Mouse (Mus musculus): ENCODE results near the gene Eps15l1. TPM values are rescaled to one million over a fixed set of nuclear protein-coding genes. Genes with fewer than 3 reads are reported as not detected.

Gene Eps15l1
- polyA plus RNA-seq (2012; rRNA removed): 87.2 and 91.4 TPM in 2 replicates

DNA sequence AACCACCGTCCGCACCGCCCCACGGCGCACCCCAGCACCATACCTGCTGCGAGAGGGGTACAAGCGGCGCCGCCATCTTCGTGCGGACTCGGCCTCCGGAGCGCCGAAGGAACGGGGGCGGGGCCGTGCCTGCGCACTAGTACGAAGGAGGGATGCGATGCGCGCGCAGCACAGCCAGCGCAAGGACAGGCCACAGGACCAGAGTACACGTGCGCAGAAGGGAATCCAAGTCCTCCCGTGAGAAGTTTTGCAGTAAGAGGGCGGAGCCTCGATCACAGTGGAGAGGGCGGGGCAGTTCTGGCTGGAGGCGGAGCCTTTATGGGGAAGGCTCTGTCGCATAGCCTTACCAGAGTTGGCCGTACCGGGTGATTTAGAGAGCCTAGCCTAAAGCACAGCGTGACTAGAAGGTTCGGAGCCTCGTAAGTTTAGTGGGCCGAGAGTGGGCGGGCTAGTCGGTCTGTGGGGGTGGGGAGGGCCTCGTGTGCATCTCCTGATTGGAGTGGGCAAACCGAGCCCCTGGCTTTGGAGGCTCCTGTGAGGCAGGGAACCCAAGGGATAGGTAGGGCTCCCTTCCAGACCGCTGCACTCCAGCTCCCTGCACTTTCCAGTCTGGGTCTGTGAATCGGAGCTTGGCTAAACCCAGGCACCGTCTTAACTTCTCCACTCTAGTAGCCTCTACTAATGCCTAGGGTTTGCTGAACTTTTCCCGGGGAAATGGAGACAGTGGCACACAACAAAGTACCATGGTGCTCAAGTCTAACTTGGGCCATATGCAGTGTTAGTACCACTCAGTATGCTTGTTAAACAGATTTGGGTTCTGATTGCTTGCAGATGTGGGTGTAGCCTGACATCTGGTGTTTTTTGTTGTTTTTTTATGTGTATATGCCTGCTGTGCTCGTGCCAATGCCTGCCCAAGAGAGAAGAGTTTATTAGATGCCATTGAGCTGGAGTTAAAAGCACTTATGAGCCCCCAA, at the start of gene Eps15l1:
Gene Eps15l1, minus strand, starts transcription at position 99 of the 974 bp plus-strand sequence.
- TF ChIP-seq CTCF (IDR thresholded peaks at IDR 0.05; ENCODE audit: borderline replicate concordance, control insufficient read depth, extremely low read depth, insufficient read depth, low read length, poor library complexity) (0 out of 2 replicates have a peak, but pooled peaks have one; percentile 60), POLR2A (IDR thresholded peaks at IDR 0.05; ENCODE audit: control insufficient read depth, extremely low read depth, insufficient read depth, low read length, poor library complexity) (peak; percentile 91)
- peak within 1 kb of the TSS; percentile 74 for H3K4me3 ChIP-seq (ENCODE audit: control insufficient read depth, insufficient read depth, low read length)
- 2% methylated on average over 48 of the region's 48 CpGs for WGBS

DNA sequence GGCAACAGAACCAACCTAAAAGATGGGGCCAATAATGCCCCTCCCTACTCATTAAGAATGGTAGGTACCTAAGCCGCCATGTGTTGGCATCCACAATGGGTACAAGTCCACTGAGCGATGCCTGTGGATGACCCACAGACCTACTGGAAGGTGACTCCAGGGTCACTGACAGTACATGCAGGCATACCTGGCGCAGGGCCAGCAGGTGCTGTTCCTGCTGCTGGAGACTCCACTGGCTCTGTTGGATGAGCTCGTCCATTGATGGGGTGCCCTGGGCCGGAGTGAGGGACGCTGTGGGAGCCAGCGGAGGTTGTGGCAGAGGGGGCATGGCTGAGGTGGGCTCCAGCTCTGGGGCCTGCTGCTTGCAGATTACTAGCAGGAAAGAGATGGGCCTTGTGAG, 49.4 kb upstream of the Eps15l1 start:
- Histone ChIP-seq H3K36me3 (ENCODE audit: control insufficient read depth, insufficient read depth, low read length) (peaks cover 59% of the 10 kb centered on the region), H3K27ac (ENCODE audit: control insufficient read depth, insufficient read depth, low read length) (no peak overlapping the region), H3K4me3 (ENCODE audit: control insufficient read depth, insufficient read depth, low read length) (no peak overlapping the region), H3K4me1 (replicated peaks; ENCODE audit: control insufficient read depth, insufficient read depth, low read length) (peaks cover 3% of the 10 kb centered on the region), H3K27me3 (ENCODE audit: control insufficient read depth, insufficient read depth, low read length) (no peaks in the 10 kb centered on the region)
- no peak for DNase-seq
- TF ChIP-seq POLR2A (IDR thresholded peaks at IDR 0.05; ENCODE audit: control insufficient read depth, extremely low read depth, insufficient read depth, low read length, poor library complexity) (no peak), CTCF (IDR thresholded peaks at IDR 0.05; ENCODE audit: borderline replicate concordance, control insufficient read depth, extremely low read depth, insufficient read depth, low read length, poor library complexity) (no peak)
- 97% methylated on average over 7 of the region's 7 CpGs for WGBS

More for the DNA sequence above, at the start of gene Eps15l1:
- Histone ChIP-seq H3K4me1 (replicated peaks; ENCODE audit: control insufficient read depth, insufficient read depth, low read length) (peaks cover 8% of the 10 kb centered on the region), H3K27ac (ENCODE audit: control insufficient read depth, insufficient read depth, low read length) (no peak within 1 kb of the TSS), H3K27me3 (ENCODE audit: control insufficient read depth, insufficient read depth, low read length) (no peaks in the 10 kb centered on the region), H3K36me3 (ENCODE audit: control insufficient read depth, insufficient read depth, low read length) (no peaks in the 10 kb centered on the region)
- peak; percentile 99 for DNase-seq

GRCm38 (mm10) chr8:72469984-72470383, 48.7 kb upstream of the Eps15l1 start:
- H3K36me3 ChIP-seq (ENCODE audit: control insufficient read depth, insufficient read depth, low read length): peaks cover 66% of the 10 kb centered on the region
- H3K4me3 ChIP-seq (ENCODE audit: control insufficient read depth, insufficient read depth, low read length): no peak overlapping the region
- peaks cover 3% of the 10 kb centered on the region for H3K4me1 ChIP-seq (replicated peaks; ENCODE audit: control insufficient read depth, insufficient read depth, low read length)

DNA sequence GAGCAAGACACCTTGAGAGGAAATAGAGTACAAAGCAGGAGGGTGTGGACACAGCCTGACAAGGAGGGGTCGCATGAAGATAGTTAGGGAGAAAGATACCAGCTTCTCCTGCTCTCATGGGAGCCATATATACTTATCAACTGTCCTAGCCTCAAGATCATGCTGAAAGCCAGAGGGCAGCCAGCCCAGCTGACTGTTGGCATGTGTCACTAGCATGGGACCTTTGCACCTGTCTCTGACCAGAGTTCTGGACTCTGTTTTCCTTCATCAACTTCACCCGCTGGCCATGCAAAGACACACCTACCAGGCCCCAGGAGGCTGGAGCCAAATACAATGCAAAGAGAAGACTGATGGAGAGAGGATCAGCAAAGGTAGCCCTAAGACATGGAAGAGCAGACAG, 48.0 kb upstream of the Eps15l1 start:
- H3K27me3 ChIP-seq (ENCODE audit: control insufficient read depth, insufficient read depth, low read length): no peaks in the 10 kb centered on the region
- no peak overlapping the region for H3K4me3 ChIP-seq (ENCODE audit: control insufficient read depth, insufficient read depth, low read length)
- 98% methylated on average over 2 of the region's 2 CpGs for WGBS
- peaks cover 2% of the 10 kb centered on the region for H3K4me1 ChIP-seq (replicated peaks; ENCODE audit: control insufficient read depth, insufficient read depth, low read length)
- H3K27ac ChIP-seq (ENCODE audit: control insufficient read depth, insufficient read depth, low read length): no peak overlapping the region
- TF ChIP-seq CTCF (IDR thresholded peaks at IDR 0.05; ENCODE audit: borderline replicate concordance, control insufficient read depth, extremely low read depth, insufficient read depth, low read length, poor library complexity) (no peak), POLR2A (IDR thresholded peaks at IDR 0.05; ENCODE audit: control insufficient read depth, extremely low read depth, insufficient read depth, low read length, poor library complexity) (no peak)
- peaks cover 74% of the 10 kb centered on the region for H3K36me3 ChIP-seq (ENCODE audit: control insufficient read depth, insufficient read depth, low read length)
- no peak for DNase-seq

More at GRCm38 (mm10) chr8:72469984-72470383, 48.7 kb upstream of the Eps15l1 start:
- no peak for DNase-seq
- Histone ChIP-seq H3K27me3 (ENCODE audit: control insufficient read depth, insufficient read depth, low read length) (no peaks in the 10 kb centered on the region), H3K27ac (ENCODE audit: control insufficient read depth, insufficient read depth, low read length) (no peak overlapping the region)
- 97% methylated on average over 8 of the region's 8 CpGs for WGBS
- TF ChIP-seq POLR2A (IDR thresholded peaks at IDR 0.05; ENCODE audit: control insufficient read depth, extremely low read depth, insufficient read depth, low read length, poor library complexity): no peak
- TF ChIP-seq CTCF (IDR thresholded peaks at IDR 0.05; ENCODE audit: borderline replicate concordance, control insufficient read depth, extremely low read depth, insufficient read depth, low read length, poor library complexity): no peak

- WGBS: over 99% methylated on average over 10 of the region's 10 CpGs
- no peak overlapping the region for H3K27ac ChIP-seq (ENCODE audit: control insufficient read depth, insufficient read depth, low read length)
- H3K27me3 ChIP-seq (ENCODE audit: control insufficient read depth, insufficient read depth, low read length): no peaks in the 10 kb centered on the region
- TF ChIP-seq CTCF (IDR thresholded peaks at IDR 0.05; ENCODE audit: borderline replicate concordance, control insufficient read depth, extremely low read depth, insufficient read depth, low read length, poor library complexity) (no peak), POLR2A (IDR thresholded peaks at IDR 0.05; ENCODE audit: control insufficient read depth, extremely low read depth, insufficient read depth, low read length, poor library complexity) (no peak)
- H3K4me1 ChIP-seq (replicated peaks; ENCODE audit: control insufficient read depth, insufficient read depth, low read length): no peaks in the 10 kb centered on the region
- peaks cover 93% of the 10 kb centered on the region for H3K36me3 ChIP-seq (ENCODE audit: control insufficient read depth, insufficient read depth, low read length)
- H3K4me3 ChIP-seq (ENCODE audit: control insufficient read depth, insufficient read depth, low read length): no peak overlapping the region
- DNase-seq: no peak
Observed at GRCm38 (mm10) chr8:72464211-72464610, 43.0 kb upstream of the Eps15l1 start.

- H3K4me1 ChIP-seq (replicated peaks; ENCODE audit: control insufficient read depth, insufficient read depth, low read length): no peaks in the 10 kb centered on the region
- H3K36me3 ChIP-seq (ENCODE audit: control insufficient read depth, insufficient read depth, low read length): peaks cover 57% of the 10 kb centered on the region
- TF ChIP-seq POLR2A (IDR thresholded peaks at IDR 0.05; ENCODE audit: control insufficient read depth, extremely low read depth, insufficient read depth, low read length, poor library complexity): no peak
- TF ChIP-seq CTCF (IDR thresholded peaks at IDR 0.05; ENCODE audit: borderline replicate concordance, control insufficient read depth, extremely low read depth, insufficient read depth, low read length, poor library complexity): no peak
- DNase-seq: no peak
- H3K27me3 ChIP-seq (ENCODE audit: control insufficient read depth, insufficient read depth, low read length): no peaks in the 10 kb centered on the region
- H3K4me3 ChIP-seq (ENCODE audit: control insufficient read depth, insufficient read depth, low read length): no peak overlapping the region
- WGBS: 97% methylated on average over 4 of the region's 4 CpGs
- H3K27ac ChIP-seq (ENCODE audit: control insufficient read depth, insufficient read depth, low read length): no peak overlapping the region
Observed at GRCm38 (mm10) chr8:72459881-72460533, 38.7 kb upstream of the Eps15l1 start.
